Mouse (Mus musculus) thymus, postnatal 36 days (tissue): ENCODE measurements around the gene Ank3.
A peak's percentile ranks its signal among the peaks of the same experiment; 100 is the strongest.
"Not testable (repeated sequence)": the region's sequence is repeated elsewhere in the genome, so short reads cannot be mapped to it uniquely, and the experiment has no call there.

Source experiments
- DNase-seq, 2 experiments: peaks; one replicate each; pipeline ENCODE4 v3.0.0; 2022; ENCODE audit warnings: mixed read lengths in 2 of 2

Ank3 gene

GRCm38 (mm10) chr10:69870348-69870747 is 471.8 kb downstream of the Ank3 start:
- DNase-seq: peak; percentile 37

DNA sequence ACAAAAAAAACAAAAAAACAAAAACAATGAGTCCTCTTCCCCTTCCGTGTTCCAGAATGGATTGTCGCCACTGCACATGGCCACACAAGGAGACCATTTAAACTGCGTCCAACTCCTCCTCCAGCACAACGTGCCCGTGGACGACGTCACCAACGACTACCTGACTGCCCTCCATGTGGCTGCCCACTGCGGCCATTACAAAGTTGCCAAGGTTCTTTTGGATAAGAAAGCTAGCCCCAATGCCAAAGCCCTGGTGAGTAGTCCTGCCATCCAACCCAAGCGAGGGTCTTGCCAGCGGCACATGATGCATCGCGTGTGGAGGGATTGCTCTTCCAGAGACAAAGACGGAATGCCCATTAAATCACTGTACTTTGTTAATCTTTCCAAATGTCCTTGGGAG is 472.4 kb downstream of the Ank3 start:
- no peak for DNase-seq

DNA sequence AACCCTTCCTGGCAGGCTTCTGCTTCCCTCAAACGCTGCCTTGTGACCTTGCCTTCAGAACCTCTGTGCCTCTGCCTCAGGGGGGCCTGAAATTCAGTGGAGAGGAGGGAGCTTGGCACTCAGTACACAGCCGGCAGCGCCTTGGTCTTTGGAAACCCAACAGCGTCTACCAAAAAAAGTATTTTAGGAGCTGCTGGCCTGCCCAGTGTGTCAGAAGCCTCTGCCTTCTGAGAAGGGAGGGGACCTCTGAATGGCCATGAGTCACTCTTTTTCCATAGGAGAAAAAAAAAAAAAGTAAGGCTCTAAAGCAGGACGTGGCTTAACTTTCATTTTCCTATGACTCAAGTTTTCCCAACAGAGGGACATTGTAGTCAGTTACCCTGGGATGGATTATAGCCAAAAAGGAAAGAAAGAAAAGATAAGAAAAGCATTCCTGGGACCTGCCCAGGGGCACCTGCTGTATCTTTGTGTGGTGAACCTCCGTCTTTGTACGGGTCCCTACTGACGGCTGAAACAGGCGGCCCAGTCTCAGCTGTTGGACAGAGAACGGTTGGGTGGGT is 473.7 kb downstream of the Ank3 start:
- DNase-seq: no peak

DNA sequence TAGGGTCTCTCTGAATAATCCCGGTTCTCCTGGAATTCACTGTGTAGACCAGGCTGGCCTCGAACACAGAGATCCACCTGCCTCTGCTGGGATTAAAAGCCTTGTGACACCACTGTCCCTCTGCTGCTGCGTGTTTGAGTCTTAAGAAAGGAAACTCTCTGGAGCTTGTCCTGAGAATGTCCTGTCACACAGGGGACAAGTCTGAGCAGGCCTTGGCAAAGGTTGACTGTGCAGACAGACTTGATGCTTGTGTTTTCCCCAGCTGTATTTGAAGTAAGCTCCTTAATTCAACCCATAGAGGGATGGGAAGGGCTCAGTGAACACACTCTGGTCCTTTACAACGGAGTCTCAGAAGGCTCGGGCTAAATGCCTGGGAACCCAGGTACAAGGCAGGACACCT is 474.3 kb downstream of the Ank3 start:
- no peak for DNase-seq

- no peak for DNase-seq
Measured at GRCm38 (mm10) chr10:69874806-69875205, 476.2 kb downstream of the Ank3 start.

GRCm38 (mm10) chr10:69883935-69884680 is 485.5 kb downstream of the Ank3 start:
- no peak for DNase-seq

DNA sequence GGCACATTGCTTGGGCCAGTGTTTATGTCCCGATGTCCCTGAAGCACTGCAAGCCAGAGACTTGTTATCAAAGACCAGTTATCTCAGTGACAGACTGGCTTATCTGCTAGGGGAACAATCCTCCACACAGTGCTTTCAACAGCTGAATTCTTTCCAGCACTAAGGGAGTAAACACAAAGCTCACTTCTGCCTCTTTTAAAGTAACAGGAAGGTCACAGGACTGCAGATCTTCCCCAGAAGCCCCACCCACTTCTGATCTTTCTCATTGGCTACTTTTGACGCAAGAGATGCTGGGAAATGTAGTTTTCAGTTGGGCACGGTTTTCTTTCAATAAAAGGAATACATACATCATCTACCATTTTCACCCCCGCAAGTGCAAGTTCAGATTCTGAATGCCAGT is 489.8 kb downstream of the Ank3 start:
- peak in 1 of 2 experiments; percentile 16 for DNase-seq

DNA sequence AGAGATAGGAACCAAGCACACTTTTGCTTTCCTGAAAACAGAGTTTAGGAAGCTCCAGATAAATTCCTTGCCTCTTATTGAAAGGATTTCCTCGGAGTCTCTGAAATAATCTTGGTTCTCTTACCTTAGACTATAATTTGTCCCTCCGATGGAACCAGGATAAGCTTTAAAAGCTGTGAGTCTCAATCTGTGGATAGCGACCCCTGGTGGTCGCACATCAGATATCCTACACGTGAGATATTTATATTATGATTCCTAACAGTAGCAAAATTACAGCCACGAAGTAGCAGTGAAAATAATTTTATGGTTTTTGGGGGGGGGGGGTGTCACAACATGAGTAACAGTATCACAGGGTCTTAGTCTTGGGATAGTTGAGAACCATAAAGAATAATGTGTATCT is 491.2 kb downstream of the Ank3 start:
- DNase-seq: peak in 1 of 2 experiments; percentile 5

- no peak for DNase-seq
Measured at GRCm38 (mm10) chr10:69890389-69890985, 491.9 kb downstream of the Ank3 start.

GRCm38 (mm10) chr10:69892162-69892561 is 493.6 kb downstream of the Ank3 start:
- DNase-seq: no peak

GRCm38 (mm10) chr10:69895606-69896005 is 497.0 kb downstream of the Ank3 start:
- DNase-seq: no peak

- DNase-seq: no peak
Measured at GRCm38 (mm10) chr10:69897927-69898326, 499.4 kb downstream of the Ank3 start.

GRCm38 (mm10) chr10:69898821-69899220 is 500.2 kb downstream of the Ank3 start:
- DNase-seq: no peak

GRCm38 (mm10) chr10:69899788-69900187 is 501.2 kb downstream of the Ank3 start:
- DNase-seq: no peak

- DNase-seq: no peak
Measured at GRCm38 (mm10) chr10:69902024-69902423, 503.5 kb downstream of the Ank3 start.

DNA sequence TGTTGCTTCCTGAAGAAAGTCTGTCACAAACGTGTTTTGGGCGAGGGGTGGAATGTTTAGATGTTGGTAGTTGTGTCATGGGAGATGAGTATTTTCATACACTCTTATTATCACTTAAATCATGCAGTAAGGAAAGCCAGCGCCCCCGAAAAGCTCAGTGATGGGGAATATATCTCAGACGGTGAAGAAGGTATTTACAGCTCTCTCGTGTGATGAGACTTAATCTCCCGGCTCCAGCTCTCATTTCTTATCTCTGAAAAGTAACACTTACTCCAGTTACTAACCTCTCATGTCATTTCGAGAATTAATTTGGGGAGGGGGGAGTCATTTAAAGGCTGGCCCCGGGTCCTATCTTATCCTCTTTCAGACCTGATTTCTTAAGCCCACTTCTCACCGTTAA is 505.7 kb downstream of the Ank3 start:
- no peak for DNase-seq

DNA sequence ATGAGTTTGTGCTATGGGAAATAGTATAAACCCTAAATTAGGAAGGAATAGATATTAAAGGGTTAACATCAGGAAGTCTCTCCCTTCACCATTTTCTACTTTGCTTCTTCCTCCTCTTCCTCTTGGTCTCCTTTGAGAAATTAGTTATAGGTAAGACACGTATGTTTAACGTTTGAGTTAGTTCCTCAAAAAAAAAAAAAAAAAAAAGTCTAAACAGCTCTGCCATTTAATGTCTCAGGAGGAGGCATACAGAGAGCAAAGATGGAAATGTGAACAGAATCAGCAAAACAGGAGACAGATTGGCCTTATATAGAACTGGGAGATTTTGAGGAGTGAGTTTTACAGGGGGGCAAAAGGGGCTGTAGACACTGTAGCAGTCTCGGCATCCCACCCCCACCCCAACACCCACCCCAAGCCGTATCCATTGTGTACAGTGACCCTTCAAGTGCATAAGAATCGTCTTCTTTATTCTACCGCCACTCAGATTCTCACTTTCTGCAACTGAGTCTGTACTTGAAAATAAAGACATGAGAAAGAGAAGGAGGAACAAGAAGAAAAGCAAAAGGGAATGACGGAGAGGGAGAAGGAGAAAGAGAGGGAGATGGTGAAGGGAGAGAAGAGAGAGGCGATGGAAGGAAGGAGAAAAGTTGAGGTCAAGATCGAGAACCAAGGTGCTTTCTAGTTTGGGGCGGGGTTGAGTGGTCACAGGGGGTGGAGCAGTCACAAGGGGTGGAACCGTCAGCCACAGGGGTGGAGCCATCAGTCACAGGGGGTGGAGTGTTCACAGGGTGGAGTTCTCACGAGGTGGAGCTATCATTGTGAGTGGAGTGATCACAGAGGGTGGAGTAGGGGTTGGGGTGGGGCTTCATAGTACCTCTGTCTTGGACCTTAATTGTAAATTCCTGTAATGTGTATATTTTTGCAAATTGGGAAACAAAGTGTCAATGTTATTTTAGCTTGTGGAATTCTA is 509.5 kb downstream of the Ank3 start:
- DNase-seq: no peak

DNA sequence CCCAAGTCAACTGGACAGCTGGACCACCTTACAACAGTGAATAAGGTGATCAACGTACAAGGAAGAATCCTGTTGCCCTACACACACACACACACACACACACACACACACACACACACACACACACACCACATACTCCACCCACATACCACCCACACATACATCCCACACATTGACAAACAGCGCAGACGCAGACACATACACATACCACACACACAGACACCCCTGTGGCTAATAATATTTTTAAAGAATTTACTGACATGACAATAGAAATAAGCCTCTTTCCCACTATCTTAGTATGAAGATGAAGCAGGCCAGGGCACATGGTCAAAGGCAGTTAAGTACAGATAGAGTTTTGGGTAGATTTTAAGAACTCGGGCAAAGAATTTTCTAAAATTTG is 511.3 kb downstream of the Ank3 start:
- no peak for DNase-seq

DNA sequence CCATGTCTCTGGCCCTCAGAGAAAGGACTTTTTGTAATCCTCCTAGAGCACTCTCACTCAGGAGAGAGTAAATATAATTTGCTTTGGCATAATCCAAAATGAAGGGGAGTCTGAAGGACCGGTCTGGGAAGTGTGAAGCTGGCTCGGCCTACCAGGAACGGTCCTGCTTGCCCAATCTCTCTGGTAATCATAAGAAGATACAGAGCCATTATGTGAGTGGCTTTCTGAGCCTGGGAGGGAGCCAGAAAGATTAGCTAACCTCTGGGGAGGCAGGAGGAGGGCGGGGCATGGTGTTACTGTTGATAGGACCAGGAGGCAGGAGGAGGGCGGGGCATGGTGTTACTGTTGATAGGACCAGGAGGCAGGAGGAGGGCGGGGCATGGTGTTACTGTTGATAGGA is 511.7 kb downstream of the Ank3 start:
- DNase-seq: not testable (repeated sequence)

DNA sequence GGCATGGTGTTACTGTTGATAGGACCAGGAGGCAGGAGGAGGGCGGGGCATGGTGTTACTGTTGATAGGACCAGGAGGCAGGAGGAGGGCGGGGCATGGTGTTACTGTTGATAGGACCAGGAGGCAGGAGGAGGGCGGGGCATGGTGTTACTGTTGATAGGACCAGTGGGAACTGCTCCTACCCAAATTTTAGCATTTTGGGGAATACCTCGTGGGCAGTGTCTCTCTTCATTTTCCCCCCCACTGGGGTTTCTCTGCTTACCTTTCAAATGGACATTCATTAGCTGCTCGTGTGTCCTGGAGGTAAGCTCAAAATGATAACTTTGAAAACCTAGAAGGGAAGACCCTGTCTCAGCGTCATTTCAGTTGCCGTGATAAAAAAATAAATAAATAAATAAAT is 512.2 kb downstream of the Ank3 start:
- DNase-seq: not testable (repeated sequence)

GRCm38 (mm10) chr10:69915566-69915965 is 517.0 kb downstream of the Ank3 start:
- DNase-seq: no peak

GRCm38 (mm10) chr10:69916205-69916604 is 517.6 kb downstream of the Ank3 start:
- DNase-seq: no peak
